Mouse (Mus musculus) lung, postnatal 4 days (tissue): ENCODE data around the gene Prodh2.
"Not testable (repeated sequence)": the region's sequence is repeated elsewhere in the genome, so short reads cannot be mapped to it uniquely, and the experiment has no call there.

Source experiments
- DNase-seq, 2 experiments: peaks; one replicate each; pipeline ENCODE4 v3.0.0; 2021

Gene Prodh2

DNA sequence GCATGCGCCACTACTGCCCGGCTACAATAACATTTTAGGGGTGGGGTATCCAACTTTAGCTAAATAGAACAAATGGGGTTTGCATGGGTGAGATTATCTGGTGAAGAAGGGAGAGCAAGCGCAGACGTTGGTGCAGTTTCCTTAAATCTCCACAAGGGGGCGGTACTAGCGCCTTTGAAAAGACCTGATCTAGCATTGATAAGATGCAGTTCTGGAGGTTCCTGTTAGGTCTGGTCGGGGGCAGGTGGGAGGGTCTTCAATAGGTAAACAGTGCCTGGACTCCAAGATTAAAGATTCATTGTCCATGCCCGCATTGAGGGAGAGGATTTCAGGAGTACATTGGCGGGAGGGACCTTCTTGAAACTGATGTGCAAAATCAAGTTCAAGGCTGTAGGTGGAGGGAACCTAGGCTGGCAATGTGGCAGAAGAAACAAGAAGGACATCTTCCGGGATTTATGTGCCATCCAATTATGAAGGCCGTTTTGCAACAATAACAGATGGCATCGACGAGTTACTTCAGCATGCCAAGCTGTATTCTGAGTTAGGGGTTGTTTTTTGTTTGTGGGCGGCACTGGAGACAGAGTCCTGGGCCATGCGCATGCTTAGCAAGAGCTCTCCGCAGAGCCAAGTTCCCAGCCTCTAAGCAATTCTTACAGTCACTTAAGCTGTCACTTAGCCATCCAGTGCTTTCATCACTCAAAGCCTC lies 3.0 kb upstream of the Prodh2 start:
- peak in 1 of 2 experiments; percentile 43 for DNase-seq

DNA sequence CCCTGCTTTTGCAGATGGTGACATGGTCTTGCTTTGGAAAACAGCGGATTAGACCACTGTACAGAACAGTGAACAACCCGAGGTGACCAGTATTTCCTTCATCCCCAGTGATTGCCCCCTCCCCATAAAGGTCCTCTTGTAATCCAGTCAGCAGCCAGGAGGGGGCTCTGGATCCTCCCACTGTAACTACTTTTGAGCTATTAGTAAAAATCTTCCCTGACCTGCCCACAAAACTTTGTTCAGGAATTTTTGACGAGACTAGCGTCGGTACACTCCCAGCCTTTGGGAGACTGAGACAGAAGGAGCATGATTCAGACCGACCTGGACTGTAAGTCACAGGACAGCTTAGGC lies 2.5 kb upstream of the Prodh2 start:
- DNase-seq: no peak

DNA sequence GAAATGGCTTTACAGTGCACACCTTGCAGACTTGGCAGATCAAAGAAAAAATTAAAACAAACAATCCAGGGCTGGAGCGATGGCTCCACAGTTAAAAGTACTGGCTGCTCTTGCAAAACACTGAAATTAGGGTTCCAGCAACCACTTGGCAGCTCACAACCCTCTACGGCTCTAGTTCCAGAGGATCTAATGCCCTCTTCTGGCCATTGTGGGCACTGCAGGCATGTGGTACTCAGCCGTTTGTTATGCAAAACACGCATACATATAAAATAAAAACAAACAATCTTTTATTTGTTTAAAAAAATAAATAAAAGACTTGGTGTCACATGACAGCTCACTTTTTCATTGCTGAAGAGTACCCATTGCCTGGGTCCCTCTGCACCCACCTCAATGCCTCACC lies 657 bp upstream of the Prodh2 start:
- DNase-seq: peak; percentile 54 to 75

DNA sequence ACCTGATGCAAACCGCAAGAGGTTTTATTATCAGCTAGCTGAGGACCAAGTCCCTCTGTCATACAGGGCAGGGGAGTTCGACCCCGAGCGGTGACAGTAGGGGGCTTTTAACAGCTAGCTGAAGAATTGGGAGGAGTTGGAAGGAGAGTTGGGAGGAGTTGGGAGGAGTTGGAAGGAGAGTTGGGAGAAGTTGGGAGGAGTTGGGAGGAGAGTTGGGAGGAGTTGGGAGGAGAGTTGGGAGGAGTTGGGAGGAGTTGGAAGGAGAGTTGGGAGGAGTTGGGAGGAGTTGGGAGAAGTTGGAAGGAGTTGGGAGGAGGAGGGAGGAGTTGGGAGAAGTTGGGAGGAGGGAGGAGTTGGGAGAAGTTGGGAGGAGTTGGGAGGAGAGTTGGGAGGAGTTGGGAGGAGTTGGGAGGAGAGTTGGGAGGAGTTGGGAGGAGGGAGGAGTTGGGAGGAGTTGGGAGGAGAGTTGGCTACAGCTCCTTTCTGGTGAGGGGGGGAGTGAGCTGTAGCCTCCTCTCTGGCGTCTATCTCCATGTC lies 2.2 kb downstream of the Prodh2 start:
- not testable (repeated sequence) for DNase-seq

DNA sequence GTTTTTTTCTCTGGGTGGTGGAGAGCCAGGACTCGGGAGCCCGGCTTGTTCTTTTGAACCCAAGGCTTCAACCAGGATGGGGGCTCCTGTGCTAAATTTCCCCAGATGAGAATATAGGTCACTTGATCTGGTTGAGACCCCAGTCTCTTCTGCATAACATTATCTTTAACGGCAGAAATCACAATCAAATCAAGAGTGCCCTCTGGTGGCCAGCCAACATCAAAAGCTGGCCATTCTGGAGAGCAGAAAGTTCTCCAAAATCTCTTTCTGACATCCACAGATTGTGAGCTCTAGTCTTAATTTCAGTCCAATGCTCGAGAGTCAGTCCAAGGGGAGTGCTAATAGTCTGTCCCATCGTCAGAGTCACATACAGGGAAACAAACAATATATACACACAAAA lies 7.7 kb downstream of the Prodh2 start:
- not testable (repeated sequence) for DNase-seq

DNA sequence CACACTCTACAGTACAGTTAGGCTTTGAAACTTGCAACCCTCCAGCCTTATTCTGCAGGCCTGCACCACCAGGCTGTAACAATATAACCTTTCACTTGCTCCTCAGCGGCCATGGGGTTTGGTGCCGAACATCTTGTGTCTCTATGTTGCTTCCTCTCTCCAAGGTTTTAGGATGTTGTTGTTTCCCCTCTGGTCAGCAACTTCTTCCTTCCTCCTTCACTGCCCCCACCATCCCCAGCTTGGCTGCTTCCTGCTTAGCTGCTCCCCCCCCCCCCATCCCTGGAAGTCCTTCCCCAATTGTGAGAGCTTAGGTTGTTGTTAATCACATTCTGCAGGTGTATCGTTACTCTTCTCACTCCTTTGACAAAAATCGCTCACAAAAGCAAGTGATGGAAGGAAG lies 14.6 kb downstream of the Prodh2 start:
- DNase-seq: no peak

DNA sequence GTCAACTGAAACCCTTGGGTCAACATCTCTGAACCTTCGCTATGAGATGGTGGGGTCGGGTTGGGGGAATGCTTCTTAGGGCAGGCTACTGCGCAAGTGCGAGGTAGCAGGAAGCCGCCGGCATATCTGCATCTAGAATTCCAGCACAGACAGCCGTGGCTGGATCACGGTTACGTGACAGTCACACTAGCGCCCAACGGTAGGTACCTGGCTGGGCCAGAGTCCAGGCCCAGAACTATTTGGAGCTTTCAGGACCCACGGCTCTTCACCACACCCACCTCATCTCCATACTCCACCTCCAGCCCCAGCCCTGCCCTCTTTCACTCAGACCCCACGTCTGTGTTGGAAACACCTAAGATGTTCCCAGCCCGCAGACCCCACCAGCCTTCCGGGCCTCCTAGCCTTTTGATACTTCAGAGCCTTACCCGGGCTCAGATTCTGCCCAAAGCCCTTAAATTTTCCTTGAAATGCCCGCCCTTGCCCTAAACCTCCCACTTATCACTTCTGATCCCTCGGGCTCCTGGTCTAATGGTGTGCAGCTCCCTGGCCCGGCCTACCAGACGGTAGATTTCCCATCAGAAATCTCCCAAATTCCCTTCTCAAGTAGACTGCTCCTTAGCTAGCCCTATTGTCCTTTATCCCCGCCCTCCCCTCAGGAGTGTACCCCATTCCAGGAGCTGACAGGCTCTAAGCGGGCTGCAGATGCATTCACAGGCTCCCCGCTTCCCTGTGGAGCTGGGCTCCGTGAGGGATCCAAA lies 21.8 kb downstream of the Prodh2 start:
- no peak for DNase-seq

DNA sequence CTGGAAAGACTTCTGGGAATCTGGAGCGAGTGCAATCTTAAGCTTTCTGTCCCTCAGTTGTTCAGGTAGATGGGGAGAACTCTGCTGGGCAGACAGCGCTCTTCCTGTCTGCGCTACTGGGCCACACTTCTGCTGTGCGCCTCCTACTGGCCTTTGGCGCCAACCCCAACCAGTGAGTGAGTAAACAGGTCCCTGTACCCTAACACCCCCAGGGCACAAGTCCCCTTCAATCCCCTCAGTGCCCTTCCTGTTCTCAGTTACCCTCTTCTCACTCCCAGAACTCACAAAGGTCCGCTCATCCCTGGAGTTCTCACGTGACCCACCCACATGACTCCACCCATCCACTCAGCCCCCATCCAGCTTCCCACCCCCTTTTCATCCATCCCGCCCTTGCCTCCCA lies 24.9 kb downstream of the Prodh2 start:
- no peak for DNase-seq

DNA sequence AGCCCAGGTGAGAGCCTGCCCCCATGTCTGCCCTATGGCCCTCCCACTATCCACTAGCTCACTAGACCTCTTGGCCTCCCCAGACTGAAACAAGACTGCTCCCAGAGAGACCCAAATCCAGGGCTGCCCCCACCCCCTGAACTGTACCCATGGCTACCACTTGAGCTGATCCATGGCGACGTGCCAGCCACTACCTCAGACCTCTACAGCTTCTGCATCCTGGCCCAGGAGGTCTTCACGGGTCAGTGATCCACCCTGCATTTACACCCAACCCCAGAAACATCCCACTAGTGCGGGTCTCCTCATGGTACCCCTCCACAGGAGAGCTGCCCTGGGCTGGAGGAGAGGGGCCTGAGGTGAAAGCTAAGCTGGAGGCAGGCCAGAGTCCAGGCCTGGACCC lies 27.0 kb downstream of the Prodh2 start:
- no peak for DNase-seq

DNA sequence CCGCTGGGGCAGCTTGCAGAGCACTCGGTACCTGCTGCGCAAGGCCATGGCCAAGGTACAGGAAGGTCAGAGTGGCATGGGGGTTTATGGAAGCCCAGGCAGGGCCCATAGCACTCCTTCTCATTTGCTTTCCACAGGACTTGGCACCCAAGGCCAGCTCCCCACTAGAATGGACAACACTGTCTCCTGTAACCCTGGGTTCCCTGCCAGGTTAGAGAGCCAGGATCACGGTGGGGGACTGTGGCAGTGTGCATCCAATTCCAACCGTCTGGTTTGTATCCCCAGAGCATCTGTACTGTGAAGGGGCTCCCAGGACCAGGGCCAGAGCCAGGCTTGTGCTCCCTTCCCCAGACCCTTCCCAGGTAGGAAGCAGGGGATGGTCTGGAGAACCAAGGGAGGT lies 27.4 kb downstream of the Prodh2 start:
- no peak for DNase-seq

DNA sequence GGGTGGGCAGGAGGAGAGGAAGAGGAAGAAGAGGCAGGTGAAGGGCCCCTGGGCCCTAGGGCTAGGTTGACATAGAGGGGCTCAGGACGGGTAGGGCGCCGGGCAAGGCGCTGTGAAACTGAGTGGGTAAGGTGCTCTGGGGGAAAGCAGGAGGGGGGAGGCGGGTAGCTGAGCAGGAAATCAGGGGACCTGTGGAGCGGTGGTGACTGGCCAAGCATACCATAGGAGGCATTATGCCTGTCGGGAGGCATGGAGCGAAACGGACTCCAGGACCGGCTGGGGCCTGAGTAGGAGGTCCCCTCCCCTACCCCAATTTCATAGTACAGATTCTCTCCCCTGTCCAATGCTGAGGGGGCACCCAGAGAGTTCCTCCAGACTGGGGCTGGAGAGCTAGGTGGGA lies 29.4 kb downstream of the Prodh2 start:
- no peak for DNase-seq

DNA sequence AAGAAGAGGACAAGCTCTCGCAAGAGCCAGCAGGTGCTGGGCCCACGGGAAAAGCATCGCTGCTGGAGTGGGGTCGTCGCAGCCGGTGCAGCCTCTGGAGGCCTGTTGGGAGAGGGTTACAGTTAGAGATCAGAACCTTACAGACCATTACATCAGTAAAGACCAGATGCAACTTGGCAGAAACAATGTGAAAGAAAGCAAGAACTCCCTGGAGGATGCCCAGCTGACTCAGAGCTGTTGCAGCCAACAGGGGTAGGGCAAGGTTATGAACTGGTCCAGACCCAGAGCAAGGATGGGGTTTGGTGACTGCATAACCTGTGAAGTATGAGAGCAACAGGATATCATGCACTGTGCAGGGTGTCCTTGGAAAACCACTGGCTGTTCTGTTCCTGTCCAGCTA lies 31.1 kb downstream of the Prodh2 start:
- DNase-seq: no peak

DNA sequence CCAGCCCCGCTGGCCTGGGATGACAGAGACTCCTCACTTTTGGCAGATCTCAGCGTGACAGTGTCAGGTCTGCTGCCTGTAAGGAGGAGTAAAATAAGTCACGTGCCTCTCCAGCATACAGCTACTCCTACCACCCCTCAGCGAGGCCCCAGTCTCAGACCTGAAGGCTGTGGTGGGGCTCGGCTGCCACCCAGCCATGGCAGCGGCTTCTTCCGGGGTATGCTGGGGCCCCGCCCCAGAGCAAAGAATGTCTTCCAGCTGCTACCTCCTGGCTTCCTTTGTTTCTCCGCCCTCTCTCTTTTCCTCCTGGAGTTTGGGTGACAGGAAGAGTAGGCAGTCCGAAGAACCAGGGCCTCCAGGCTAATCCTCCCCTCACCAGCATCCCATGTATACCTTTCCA lies 32.5 kb downstream of the Prodh2 start:
- DNase-seq: peak; percentile 44 to 73

DNA sequence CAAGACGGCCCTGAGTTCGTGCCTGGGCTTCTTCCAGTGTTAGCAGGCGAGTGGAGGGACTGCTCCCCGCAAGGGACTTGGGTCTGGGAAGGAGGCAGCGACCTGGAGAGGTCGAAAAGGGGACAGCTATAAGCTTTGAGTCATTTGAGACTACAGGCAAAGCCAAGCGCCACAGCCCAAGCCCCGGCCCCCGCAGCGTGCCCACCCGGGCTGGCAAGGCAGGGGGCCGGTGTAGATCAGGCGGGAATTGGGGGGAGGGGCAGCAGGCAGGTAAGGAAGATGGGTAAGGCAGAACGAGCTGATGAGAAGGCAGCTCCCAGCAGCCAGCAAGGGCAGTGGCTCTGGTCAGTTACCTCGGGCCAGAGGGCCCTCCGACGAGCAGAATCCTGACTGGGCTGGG lies 33.0 kb downstream of the Prodh2 start:
- no peak for DNase-seq

DNA sequence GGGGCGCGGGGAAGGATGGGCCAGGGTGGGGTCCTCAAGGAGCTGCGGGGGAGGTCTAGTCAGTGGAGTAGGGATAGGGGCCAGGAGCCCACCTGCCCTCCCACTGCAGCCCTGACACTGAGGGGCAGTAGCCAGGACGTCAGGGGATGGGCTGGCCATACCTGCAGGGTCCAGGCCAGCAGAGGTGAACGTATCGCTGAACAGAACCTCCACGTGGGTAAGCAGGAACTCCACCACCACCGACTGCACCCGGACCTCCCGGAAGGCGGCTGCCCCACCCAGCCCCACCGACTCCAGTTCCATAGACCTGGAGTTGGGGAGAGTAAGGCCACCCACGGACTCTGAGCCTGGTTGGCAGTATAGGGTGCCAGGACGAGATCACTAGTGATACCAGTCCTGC lies 33.6 kb downstream of the Prodh2 start:
- DNase-seq: no peak

DNA sequence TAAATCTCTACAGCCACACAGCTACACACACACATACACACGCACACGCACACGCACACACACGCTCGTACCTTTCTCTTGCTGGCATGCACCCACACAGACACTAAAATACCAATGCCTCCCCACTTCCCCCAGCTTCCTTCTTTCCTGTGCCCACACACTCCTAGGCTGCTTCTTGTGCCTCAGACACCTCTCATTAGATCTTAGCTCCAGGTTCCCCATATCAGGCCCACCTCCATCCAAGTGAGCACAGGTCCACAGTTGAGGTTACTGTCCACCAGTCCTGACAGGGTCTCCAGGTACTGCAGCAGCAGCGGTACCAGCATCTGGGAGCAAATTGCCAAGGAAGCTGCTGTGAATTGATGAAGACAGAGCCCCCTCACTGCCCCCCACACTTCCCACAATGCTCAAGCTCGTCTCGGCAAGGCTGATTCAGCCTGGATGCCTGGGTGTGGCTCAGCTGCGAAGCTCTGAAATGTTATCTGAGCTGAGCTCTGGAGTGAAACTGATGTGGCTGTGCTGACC lies 37.9 kb downstream of the Prodh2 start:
- no peak for DNase-seq

DNA sequence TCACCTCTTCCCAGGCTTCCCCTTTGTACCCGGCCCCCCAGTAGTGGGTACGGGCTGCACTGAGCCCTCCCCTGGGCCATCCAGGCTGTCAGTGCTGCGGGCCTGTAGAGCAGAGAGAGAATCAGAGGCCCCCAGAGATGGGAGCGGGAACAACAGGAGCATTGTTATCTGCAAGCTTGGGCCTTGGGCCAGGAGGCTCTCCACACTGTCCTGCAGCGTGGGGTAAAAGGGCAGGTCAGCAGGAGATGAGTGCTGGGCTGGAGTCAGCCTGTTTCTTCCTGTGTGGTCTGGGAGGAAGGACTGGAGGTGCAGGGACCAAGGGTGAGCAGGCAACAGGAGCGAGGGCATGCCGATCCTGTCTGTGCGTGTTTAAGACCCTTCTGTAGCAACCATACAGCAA lies 39.5 kb downstream of the Prodh2 start:
- DNase-seq: no peak

DNA sequence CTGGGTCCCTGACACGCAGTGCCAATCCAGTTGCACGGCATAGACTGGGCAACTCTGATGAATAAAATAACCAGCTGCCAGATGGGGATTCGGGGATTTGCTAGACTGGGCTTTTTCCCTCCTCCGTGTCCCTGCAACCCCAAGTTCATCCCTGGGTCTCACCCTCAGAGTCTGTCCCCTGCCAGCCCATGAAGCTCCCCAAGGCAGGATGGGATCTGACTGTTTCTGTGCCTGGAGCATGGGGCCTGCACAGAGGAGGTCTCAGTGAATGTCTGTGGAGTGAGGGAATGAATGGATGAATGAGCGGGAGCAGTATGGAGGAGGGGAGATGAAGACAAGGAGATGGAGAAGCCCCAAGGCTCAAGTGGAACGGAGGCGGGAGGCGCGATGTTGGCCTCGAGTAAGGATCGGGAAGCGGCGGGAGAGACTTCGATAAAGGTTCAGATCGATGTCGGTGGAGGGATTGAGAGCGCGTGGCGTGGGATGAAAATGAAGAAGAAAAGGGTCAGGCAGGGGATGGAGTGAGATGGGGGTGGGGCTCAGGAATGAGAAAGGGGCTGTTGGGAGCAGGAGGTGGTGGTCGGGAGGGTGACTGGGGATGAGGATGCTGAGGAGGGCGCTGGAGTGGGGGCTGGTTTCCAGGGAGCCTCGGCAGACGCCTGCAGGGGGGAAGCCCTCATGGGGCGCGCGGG lies 40.7 kb downstream of the Prodh2 start:
- no peak for DNase-seq

DNA sequence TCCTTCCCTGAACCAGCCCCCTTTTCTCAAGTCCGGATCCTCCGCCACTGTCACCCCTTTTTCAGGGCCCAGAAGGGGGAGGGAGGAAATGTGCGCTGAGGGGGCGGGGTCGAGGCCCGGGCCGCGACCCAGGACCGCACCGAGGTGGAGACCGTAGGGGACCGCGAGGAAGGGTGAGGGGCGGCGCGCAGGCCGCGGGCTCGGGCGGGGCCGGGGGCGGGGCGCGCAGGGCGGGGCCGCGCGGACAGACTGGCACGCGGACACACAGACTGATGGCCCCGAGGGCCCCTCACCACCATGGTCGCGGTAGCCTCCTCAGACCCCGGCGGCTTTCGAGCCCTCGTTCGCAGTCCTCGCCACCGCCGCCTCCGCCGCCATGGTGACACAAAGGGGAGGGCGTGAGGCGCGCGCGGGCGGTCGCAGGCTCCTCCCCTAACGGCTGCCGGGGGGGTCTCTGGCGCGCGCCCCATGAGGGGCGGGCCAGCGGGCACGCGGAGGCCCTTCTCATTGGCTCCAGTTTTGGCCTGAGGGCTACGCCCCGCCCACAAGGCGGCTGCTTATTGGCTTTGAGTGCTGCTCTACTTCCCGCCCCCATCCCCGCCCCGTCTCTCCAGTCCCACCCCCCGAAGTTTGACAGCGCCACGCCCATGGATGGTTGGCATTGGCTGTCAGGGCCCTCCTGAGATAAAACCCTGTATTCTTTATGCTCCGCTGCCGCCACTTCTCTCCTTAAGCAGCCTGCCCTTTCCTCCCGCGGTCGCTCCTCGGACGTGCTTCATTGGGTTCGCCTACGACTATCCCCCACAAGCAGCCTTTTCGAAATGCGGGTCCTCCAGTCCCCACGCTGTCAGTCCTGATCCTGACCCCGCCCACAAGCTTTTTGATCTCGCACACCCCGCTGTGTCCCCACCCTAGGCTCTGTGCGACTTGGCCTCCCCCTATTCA lies 41.5 kb downstream of the Prodh2 start, which contains the start of gene Arhgap33:
Gene Arhgap33, minus strand, starts transcription at position 428 of the 945 bp plus-strand sequence.
- peak; percentile 96 to 98 for DNase-seq

DNA sequence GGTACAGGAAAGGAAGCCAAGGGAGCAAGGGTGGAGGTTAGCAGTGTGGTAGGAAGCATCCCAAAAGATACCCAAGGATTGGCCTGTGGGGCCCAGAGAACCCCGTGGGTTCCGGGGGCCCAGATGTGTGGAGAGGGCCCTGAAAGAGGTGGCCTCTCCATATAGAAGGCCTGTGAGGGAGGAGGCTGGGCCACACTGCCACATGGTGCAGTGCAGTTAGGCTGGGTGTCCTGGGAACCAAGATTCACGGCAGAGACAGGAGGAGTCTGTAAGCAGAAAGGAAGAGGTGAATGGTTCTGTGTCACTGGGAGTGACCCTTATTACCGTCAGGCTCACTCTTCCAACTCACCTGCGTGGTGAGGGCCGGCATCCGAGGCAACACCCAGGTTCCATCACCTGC lies 47.1 kb downstream of the Prodh2 start:
- DNase-seq: no peak

DNA sequence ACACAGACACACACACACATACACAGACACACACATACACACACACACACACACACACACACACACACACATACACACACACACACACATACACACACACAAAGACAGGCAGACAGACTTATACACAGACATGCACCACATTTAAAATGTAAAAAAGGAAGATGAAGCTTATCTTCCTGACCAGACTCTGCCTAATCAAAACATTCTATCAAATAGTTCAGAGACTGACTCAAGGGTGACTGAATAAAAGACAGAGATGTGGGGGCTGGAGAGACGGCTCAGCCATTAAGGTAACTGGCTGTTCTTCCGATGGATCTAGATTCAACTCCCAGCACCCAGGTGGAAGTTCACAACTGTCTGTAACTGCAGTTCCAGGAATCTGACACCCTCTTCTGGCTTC lies 50.9 kb downstream of the Prodh2 start:
- DNase-seq: no peak

DNA sequence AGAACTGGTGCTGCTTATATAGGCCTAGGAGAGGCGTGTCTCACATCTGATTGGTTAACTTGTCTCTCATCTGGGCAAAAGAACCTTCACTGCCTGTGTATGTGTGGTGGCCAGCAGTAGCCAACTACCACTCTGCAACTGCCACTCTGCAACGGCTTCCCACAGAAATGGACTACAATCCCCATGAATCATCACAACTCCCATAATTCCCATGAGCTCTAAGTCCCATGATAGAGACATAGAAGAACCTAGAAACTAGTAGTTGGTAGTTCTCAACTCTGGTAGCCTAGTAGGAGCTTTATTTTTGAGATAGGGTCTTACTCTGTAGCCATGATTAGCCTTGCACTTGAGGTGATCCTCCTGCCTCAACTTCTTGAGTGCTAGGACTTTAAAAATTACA lies 56.5 kb downstream of the Prodh2 start:
- DNase-seq: no peak
